Mouse (Mus musculus) thymus, adult 2 months (tissue): ENCODE measurements at regions not wholly inside any gene's neighbourhood (a gene's known extent, or its start where the extent isn't known, plus 50 kb on each side); places are given as distances from the start of the nearest gene placed in this dataset.
"Not testable (repeated sequence)": the region's sequence is repeated elsewhere in the genome, so short reads cannot be mapped to it uniquely, and the experiment has no call there.

Source experiments
- CTCF ChIP-seq: fragments of 200-500 bp; IDR thresholded peaks from 2 replicates; pipeline ENCODE4 v1.5.1; 2012; ENCODE audit warnings: mild to moderate bottlenecking, control low read depth, low read length, moderate library complexity, borderline replicate concordance; ENCODE audit not compliant: control insufficient read depth, poor library complexity, insufficient read depth; ENCODE audit errors: extremely low read depth
- POLR2A ChIP-seq: fragments of 200-500 bp; IDR thresholded peaks from 2 replicates; pipeline ENCODE4 v1.6.1; 2012; ENCODE audit warnings: mild to moderate bottlenecking, low read length, control low read depth, moderate library complexity; ENCODE audit not compliant: control insufficient read depth, poor library complexity, insufficient read depth; ENCODE audit errors: extremely low read depth

DNA sequence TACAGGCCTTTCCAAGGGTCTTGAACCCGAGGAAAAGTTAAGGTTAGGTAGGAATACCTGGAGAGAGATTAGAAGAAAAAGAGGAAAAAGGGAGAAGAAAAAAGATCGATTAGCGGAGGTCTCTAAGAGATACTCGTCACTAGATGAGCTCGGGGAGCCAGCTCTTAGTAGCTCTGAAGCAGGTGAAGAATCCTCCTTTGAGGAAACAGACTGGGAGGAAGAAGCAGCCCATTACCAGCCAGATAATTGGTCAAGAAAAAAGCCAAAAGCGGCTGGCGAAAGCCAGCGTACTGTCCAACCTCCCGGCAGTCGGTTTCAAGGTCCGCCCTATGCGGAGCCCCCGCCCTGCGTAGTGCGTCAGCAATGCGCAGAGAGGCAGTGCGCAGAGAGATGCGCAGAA, 1824.3 kb upstream of the Pcdh20 start:
- TF ChIP-seq POLR2A, CTCF: not testable (repeated sequence)
